In genomic region chr19:38931566-38931890, GRCm38 (mm10) we compare ENCODE assay signal across 8 mouse cellular contexts. TPM values are rescaled to one million over a fixed set of nuclear protein-coding genes. Genes with fewer than 3 reads are reported as not detected.
DNase-seq lines count a peak whose midpoint lies in the region; ATAC-seq and TF ChIP-seq lines count a peak whose summit lies in the region.

No protein-coding gene starts in this region.

- H3K9ac ChIP-seq in lung, embryonic 14.5 days: peak overlapping the region; percentile 94
- peak overlapping the region; percentile 96 for H3K9ac ChIP-seq in embryonic facial prominence, embryonic 13.5 days
- peak overlapping the region; percentile 76 for H3K9ac ChIP-seq in intestine, postnatal 0 days (ENCODE audit: low read depth, low read length)
- H3K9ac ChIP-seq in neural tube, embryonic 14.5 days (replicated peaks; ENCODE audit: low read depth, low read length): peak overlapping the region; percentile 80

- WGBS in lung, embryonic 14.5 days: 0% methylated on average over 6 of the region's 6 CpGs
- 2% methylated on average over 6 of the region's 6 CpGs for WGBS in embryonic facial prominence, embryonic 13.5 days
- under 1% methylated on average over 6 of the region's 6 CpGs for WGBS in intestine, postnatal 0 days
- 3% methylated on average over 6 of the region's 6 CpGs for WGBS in neural tube, embryonic 14.5 days

- H3K27ac ChIP-seq in lung, embryonic 14.5 days (ENCODE audit: low read depth): peak overlapping the region; percentile 94
- H3K27ac ChIP-seq in embryonic facial prominence, embryonic 13.5 days: peak overlapping the region; percentile 80; the same call in 1 of the 2 replicates
- no peak overlapping the region for H3K27ac ChIP-seq in intestine, postnatal 0 days (ENCODE audit: low read depth, low read length)
- H3K27ac ChIP-seq in neural tube, embryonic 14.5 days (ENCODE audit: low read depth, low read length): no peak overlapping the region

- DNase-seq in lung, embryonic 14.5 days: no peak
- DNase-seq in lung, postnatal 25 days (ENCODE audit: low spot score): no peak
- no peak for DNase-seq in left cerebral cortex, adult 8-10 months (ENCODE audit: low spot score in 2 of 2)
- DNase-seq in adrenal gland, adult 18-20 months (ENCODE audit: low spot score in 2 of 2): no peak
- no peak for DNase-seq in left cerebral cortex, adult 11 months (ENCODE audit: low spot score)

- no peak for ATAC-seq in lung, embryonic 14.5 days (ENCODE audit: insufficient read depth)
- no peak for ATAC-seq in embryonic facial prominence, embryonic 13.5 days (ENCODE audit: insufficient number of reproducible peaks, insufficient read depth, low FRiP score, low TSS enrichment, low read depth)
- ATAC-seq in intestine, postnatal 0 days: no peak
- ATAC-seq in neural tube, embryonic 14.5 days (ENCODE audit: low read depth): no peak; the same call in 1 of the 2 replicates

- H3K9me3 ChIP-seq in lung, embryonic 14.5 days (ENCODE audit: low read depth, low read length): no peaks in the 10 kb centered on the region
- H3K9me3 ChIP-seq in embryonic facial prominence, embryonic 13.5 days: no peaks in the 10 kb centered on the region
- H3K9me3 ChIP-seq in intestine, postnatal 0 days (ENCODE audit: control insufficient read depth): no peaks in the 10 kb centered on the region
- no peaks in the 10 kb centered on the region for H3K9me3 ChIP-seq in neural tube, embryonic 14.5 days (ENCODE audit: control insufficient read depth, low read length)

- TF ChIP-seq CTCF in lung, embryonic 14.5 days (IDR thresholded peaks at IDR 0.05; ENCODE audit: low read depth): no peak
- TF ChIP-seq CTCF in intestine, postnatal 0 days (IDR thresholded peaks at IDR 0.05; ENCODE audit: low read depth): no peak

- peak overlapping the region; percentile 86 for H3K4me2 ChIP-seq in lung, embryonic 14.5 days
- peak overlapping the region; percentile 72 for H3K4me2 ChIP-seq in embryonic facial prominence, embryonic 13.5 days
- peak overlapping the region; percentile 100 for H3K4me2 ChIP-seq in intestine, postnatal 0 days (replicated peaks; ENCODE audit: low read depth)
- H3K4me2 ChIP-seq in neural tube, embryonic 14.5 days (ENCODE audit: low read depth, low read length): peak overlapping the region; percentile 99

- H3K27me3 ChIP-seq in lung, embryonic 14.5 days (ENCODE audit: insufficient read depth, low read length): no peaks in the 10 kb centered on the region
- H3K27me3 ChIP-seq in embryonic facial prominence, embryonic 13.5 days: no peaks in the 10 kb centered on the region
- H3K27me3 ChIP-seq in intestine, postnatal 0 days (replicated peaks; ENCODE audit: control insufficient read depth, insufficient read depth, low read length): no peaks in the 10 kb centered on the region
- no peaks in the 10 kb centered on the region for H3K27me3 ChIP-seq in neural tube, embryonic 14.5 days (ENCODE audit: control insufficient read depth, insufficient read depth, low read length)

- H3K4me1 ChIP-seq in lung, embryonic 14.5 days (ENCODE audit: insufficient read depth): peaks cover 9% of the 10 kb centered on the region
- H3K4me1 ChIP-seq in embryonic facial prominence, embryonic 13.5 days: peaks cover 13% of the 10 kb centered on the region
- H3K4me1 ChIP-seq in intestine, postnatal 0 days (replicated peaks; ENCODE audit: control insufficient read depth, insufficient read depth, low read length): no peaks in the 10 kb centered on the region
- peaks cover 9% of the 10 kb centered on the region; the same call in 1 of the 2 replicates for H3K4me1 ChIP-seq in neural tube, embryonic 14.5 days (ENCODE audit: control insufficient read depth, insufficient read depth, low read length)

- H3K4me3 ChIP-seq in lung, embryonic 14.5 days (ENCODE audit: low read depth, low read length): peak overlapping the region; percentile 86
- peak overlapping the region; percentile 91 for H3K4me3 ChIP-seq in embryonic facial prominence, embryonic 13.5 days
- peak overlapping the region; percentile 87 for H3K4me3 ChIP-seq in intestine, postnatal 0 days (ENCODE audit: low read depth, low read length)
- peak overlapping the region; percentile 76 for H3K4me3 ChIP-seq in neural tube, embryonic 14.5 days (ENCODE audit: low read depth, low read length)

- peaks cover 37% of the 10 kb centered on the region for H3K36me3 ChIP-seq in lung, embryonic 14.5 days (ENCODE audit: insufficient read depth)
- H3K36me3 ChIP-seq in embryonic facial prominence, embryonic 13.5 days: peaks cover 14% of the 10 kb centered on the region
- no peaks in the 10 kb centered on the region for H3K36me3 ChIP-seq in intestine, postnatal 0 days (ENCODE audit: control insufficient read depth, insufficient read depth)
- H3K36me3 ChIP-seq in neural tube, embryonic 14.5 days (ENCODE audit: control insufficient read depth, insufficient read depth, low read length): no peaks in the 10 kb centered on the region

RNA-seq across cellular contexts. Expression of gene Hells, which starts 0.8 kb away (rescaled TPM):
- polyA plus RNA-seq in lung, embryonic 14.5 days (2014; fragmentation: Nextera tagmentation; extraction: Ambion mirVana): 62.1 and 64.5 TPM in 2 replicates
- 54.2 and 58.3 TPM in 2 replicates for polyA plus RNA-seq in embryonic facial prominence, embryonic 13.5 days (2015; fragmentation: Nextera tagmentation; extraction: Ambion mirVana)
- polyA plus RNA-seq in intestine, postnatal 0 days (2015; fragmentation: Nextera tagmentation; extraction: Ambion mirVana): 14.6 and 18.7 TPM in 2 replicates
- 6.3 and 7.6 TPM in 2 replicates for polyA plus RNA-seq in neural tube, embryonic 14.5 days (2014; fragmentation: Nextera tagmentation; extraction: Ambion mirVana)
- 1 to 10 TPM; 3.3 to 4.4 (median 4.0) TPM for total RNA-seq in left cerebral cortex, adult 8-10 months (2022)
- total RNA-seq in adrenal gland, adult 18-20 months (2021): 1 to 10 TPM; 2.8 to 3.2 TPM

Comparison
In these comparisons a context has a peak if more than half of its experiments do, and no peak if none do; other contexts are left out.
1. H3K27ac ChIP-seq: peak in lung, embryonic 14.5 days (single experiment) and embryonic facial prominence, embryonic 13.5 days (single experiment); none in intestine, postnatal 0 days (single experiment) and neural tube, embryonic 14.5 days (single experiment).
2. Peak in every context shown above with its lines, with median percentiles within 50 percentile points of each other: H3K4me2 ChIP-seq, H3K4me3 ChIP-seq and H3K9ac ChIP-seq.